16 mouse cellular contexts compared by ENCODE assay signal in genomic region chr13:81401742-81402141, GRCm38 (mm10).
DNase-seq lines count a peak whose midpoint lies in the region; ATAC-seq and TF ChIP-seq lines count a peak whose summit lies in the region.
"Had no signal": no experiment of that assay in that cellular context is flagged by ENCODE, and none has a peak within 500 bp of the region (broad histone marks: within the 10 kb centered on the region; RNA-seq: fewer than 3 reads in every experiment).

No protein-coding gene starts in this region.

- no peak for TF ChIP-seq RAD21 in CH12.LX (IDR thresholded peaks at IDR 0.05; ENCODE audit: low read depth, low read length)

- in situ Hi-C loops in CH12.LX (cut with MboI; ENCODE audit: low pct_ligation_motif_present, low pct_unique_long_range_greater_than_20kb, low sequenced_read_pairs) = no loop called here

- no peak for DNase-seq in forebrain, embryonic 11.5 days (ENCODE audit: low spot score)
- DNase-seq in 416B (ENCODE audit: low read depth) (peak; percentile 69), CH12.LX (ENCODE audit: extremely low read depth) (peak; percentile 1)
- DNase-seq in right cerebral cortex, postnatal 4 days = no peak
- no peak for DNase-seq in layer of hippocampus, adult 11-12 months (ENCODE audit: low spot score)
- DNase-seq: cerebellum, adult 9-10 months; gastrocnemius, postnatal 10 days; thymus, postnatal 36 days had no signal

- no peaks in the 10 kb centered on the region for H3K4me1 ChIP-seq in forebrain, embryonic 11.5 days (replicated peaks; ENCODE audit: control insufficient read depth, insufficient read depth, low read length)
- H3K4me1 ChIP-seq in forebrain, embryonic 15.5 days = no peaks in the 10 kb centered on the region
- H3K4me1 ChIP-seq in CH12.LX (ENCODE audit: control insufficient read depth in 1 of 2, insufficient read depth in 2 of 2) = peaks cover 0 to 3% of the 10 kb centered on the region in 2 experiments; a peak in 1 of 4 replicates
- H3K4me1 ChIP-seq: forebrain, embryonic 13.5 days; liver, embryonic 15.5 days had no signal

- H3K36me3 ChIP-seq in forebrain, embryonic 11.5 days (ENCODE audit: control insufficient read depth, insufficient read depth, low read length) = no peaks in the 10 kb centered on the region
- no peaks in the 10 kb centered on the region for H3K36me3 ChIP-seq in forebrain, embryonic 15.5 days
- no peaks in the 10 kb centered on the region for H3K36me3 ChIP-seq in CH12.LX (replicated peaks in 1 of 2; ENCODE audit: control insufficient read depth in 1 of 2, insufficient read depth in 1 of 2, low read length in 1 of 2)
- no peaks in the 10 kb centered on the region for H3K36me3 ChIP-seq in macrophage (ENCODE audit: inconsistent target)
- H3K36me3 ChIP-seq: limb, embryonic 12.5 days; liver, embryonic 15.5 days had no signal

- H3K27me3 ChIP-seq in forebrain, embryonic 11.5 days (ENCODE audit: control insufficient read depth, insufficient read depth, low read length) = no peaks in the 10 kb centered on the region
- H3K27me3 ChIP-seq in forebrain, embryonic 15.5 days = no peaks in the 10 kb centered on the region
- H3K27me3 ChIP-seq in CH12.LX (replicated peaks) = no peaks in the 10 kb centered on the region
- H3K27me3 ChIP-seq: forebrain, embryonic 13.5 days; limb, embryonic 12.5 days; liver, embryonic 15.5 days had no signal

- H3K9me3 ChIP-seq in forebrain, embryonic 11.5 days (ENCODE audit: control insufficient read depth, low read length) = no peaks in the 10 kb centered on the region
- no peaks in the 10 kb centered on the region for H3K9me3 ChIP-seq in forebrain, embryonic 15.5 days
- H3K9me3 ChIP-seq in CH12.LX (replicated peaks; ENCODE audit: low read length) = no peaks in the 10 kb centered on the region
- H3K9me3 ChIP-seq: forebrain, embryonic 13.5 days; limb, embryonic 12.5 days; liver, embryonic 15.5 days had no signal

- no peak overlapping the region for H3K4me3 ChIP-seq in forebrain, embryonic 11.5 days (ENCODE audit: low read depth, low read length)
- H3K4me3 ChIP-seq in forebrain, embryonic 15.5 days = no peak overlapping the region
- H3K4me3 ChIP-seq in CH12.LX (replicated peaks in 1 of 3; ENCODE audit: low read depth in 2 of 3, low read length in 2 of 3, poor library complexity in 1 of 3) (no peak overlapping the region), macrophage (ENCODE audit: inconsistent target) (no peak overlapping the region)
- H3K4me3 ChIP-seq: forebrain, embryonic 13.5 days; left cerebral cortex, adult 2 months; limb, embryonic 12.5 days; liver, embryonic 15.5 days had no signal

- WGBS in forebrain, embryonic 11.5 days = 97% methylated on average over 1 of the region's 1 CpGs
- 96% methylated on average over 1 of the region's 1 CpGs for WGBS in forebrain, embryonic 15.5 days
- WGBS in macrophage (ENCODE audit: missing documents) = 79% methylated on average over 1 of the region's 1 CpGs

- no peak overlapping the region for H3K9ac ChIP-seq in forebrain, embryonic 11.5 days (ENCODE audit: low read length)
- H3K9ac ChIP-seq in forebrain, embryonic 15.5 days (replicated peaks) = no peak overlapping the region
- no peak overlapping the region for H3K9ac ChIP-seq in CH12.LX (ENCODE audit: insufficient read depth, low read depth)
- H3K9ac ChIP-seq: forebrain, embryonic 13.5 days; limb, embryonic 12.5 days; liver, embryonic 15.5 days had no signal

- no peak for TF ChIP-seq POLR2A in CH12.LX (IDR thresholded peaks at IDR 0.05; ENCODE audit: low read depth, low read length)

- H3K4me2 ChIP-seq in forebrain, embryonic 11.5 days (ENCODE audit: low read depth, low read length, severe bottlenecking) = no peak overlapping the region
- no peak overlapping the region for H3K4me2 ChIP-seq in forebrain, embryonic 15.5 days (replicated peaks)
- H3K4me2 ChIP-seq in CH12.LX (ENCODE audit: insufficient read depth, low read depth, poor library complexity, severe bottlenecking) = no peak overlapping the region
- H3K4me2 ChIP-seq: forebrain, embryonic 13.5 days; limb, embryonic 12.5 days; liver, embryonic 15.5 days had no signal

- H3K27ac ChIP-seq in forebrain, embryonic 11.5 days (ENCODE audit: low read depth, low read length) = no peak overlapping the region
- no peak overlapping the region for H3K27ac ChIP-seq in forebrain, embryonic 15.5 days (replicated peaks)
- no peak overlapping the region for H3K27ac ChIP-seq in CH12.LX (ENCODE audit: insufficient read depth, low read depth)
- peak overlapping the region; percentile 48 for H3K27ac ChIP-seq in macrophage
- H3K27ac ChIP-seq: forebrain, embryonic 13.5 days; left cerebral cortex, adult 2 months; limb, embryonic 12.5 days; liver, embryonic 15.5 days had no signal

- 0 out of 2 replicates have a peak, but pooled peaks have one; percentile 18 for ATAC-seq in forebrain, embryonic 11.5 days (replicated peaks; ENCODE audit: low FRiP score)
- no peak for ATAC-seq in forebrain, embryonic 15.5 days (replicated peaks)
- ATAC-seq: forebrain, embryonic 13.5 days; lung, postnatal 0 days; midbrain, embryonic 16.5 days had no signal

- no peaks in the 10 kb centered on the region for H3K79me2 ChIP-seq in CH12.LX (replicated peaks; ENCODE audit: control insufficient read depth, extremely low read depth, insufficient read depth, poor library complexity, severe bottlenecking)
- H3K79me2 ChIP-seq in macrophage (ENCODE audit: inconsistent target) = no peaks in the 10 kb centered on the region

- dilution Hi-C loops in CH12.LX (cut with MboI; ENCODE audit: extremely low pct_ligation_motif_present, extremely low pct_unique_long_range_greater_than_20kb, low sequenced_read_pairs) = no loop called here

- no peak for TF ChIP-seq CTCF in CH12.LX (conservative IDR thresholded peaks at IDR 0.05 in 1 of 2, IDR thresholded peaks at IDR 0.05 in 1 of 2; ENCODE audit: low read depth in 2 of 2, low read length in 2 of 2)

- no peak for TF ChIP-seq EP300 in CH12.LX (IDR thresholded peaks at IDR 0.05; ENCODE audit: low read length)

TF ChIP-seq in CH12.LX, 34 proteins besides CTCF, POLR2A, EP300 and RAD21:
- no peak for TF ChIP-seq MXI1 (IDR thresholded peaks at IDR 0.05; ENCODE audit: low read depth, low read length)
- no peak for TF ChIP-seq MAX (IDR thresholded peaks at IDR 0.05; ENCODE audit: low read length)
- no peak for TF ChIP-seq TCF12 (IDR thresholded peaks at IDR 0.05; ENCODE audit: low read depth, low read length)
- TF ChIP-seq ZMIZ1 (IDR thresholded peaks at IDR 0.05; ENCODE audit: low read depth, low read length) = no peak
- no peak for TF ChIP-seq NRF1 (IDR thresholded peaks at IDR 0.05; ENCODE audit: low read depth, low read length)
- TF ChIP-seq GABPA (IDR thresholded peaks at IDR 0.05; ENCODE audit: insufficient replicate concordance, low read depth, low read length) = no peak
- no peak for TF ChIP-seq SIN3A (IDR thresholded peaks at IDR 0.05; ENCODE audit: low read length)
- TF ChIP-seq MAFK (IDR thresholded peaks at IDR 0.05; ENCODE audit: insufficient replicate concordance, low read length) = no peak
- no peak for TF ChIP-seq RCOR1 (conservative IDR thresholded peaks at IDR 0.05; ENCODE audit: low read depth, low read length)
- TF ChIP-seq IRF4 (IDR thresholded peaks at IDR 0.05; ENCODE audit: low read depth, low read length) = no peak
- TF ChIP-seq SMC3 (IDR thresholded peaks at IDR 0.05; ENCODE audit: low read depth, low read length) = no peak
- no peak for TF ChIP-seq UBTF (IDR thresholded peaks at IDR 0.05; ENCODE audit: low read depth, low read length)
- no peak for TF ChIP-seq ZC3H11A (IDR thresholded peaks at IDR 0.05; ENCODE audit: low read depth, low read length)
- TF ChIP-seq BHLHE40 (IDR thresholded peaks at IDR 0.05; ENCODE audit: low read depth, low read length) = no peak
- TF ChIP-seq HCFC1 (IDR thresholded peaks at IDR 0.05; ENCODE audit: low read depth, low read length) = no peak
- TF ChIP-seq MYC (IDR thresholded peaks at IDR 0.05; ENCODE audit: low read depth, low read length) = no peak
- no peak for TF ChIP-seq E2F4 (IDR thresholded peaks at IDR 0.05; ENCODE audit: insufficient replicate concordance, low read depth, low read length)
- no peak for TF ChIP-seq ELF1 (IDR thresholded peaks at IDR 0.05; ENCODE audit: low read depth, low read length)

Comparison
In these comparisons a context has a peak if more than half of its experiments do, and no peak if none do; other contexts are left out.
1. DNase-seq: peak in 416B (single experiment) and CH12.LX (single experiment); none in forebrain, embryonic 11.5 days (single experiment), right cerebral cortex, postnatal 4 days (single experiment) and layer of hippocampus, adult 11-12 months (single experiment).